Mouse (Mus musculus) CH12.LX (cell line): ENCODE results near the gene Apol9a.
"Not testable (repeated sequence)": the region's sequence is repeated elsewhere in the genome, so short reads cannot be mapped to it uniquely, and the experiment has no call there.

Experiments used
- CTCF ChIP-seq, 2 experiments: IDR thresholded peaks in 1 of 2; conservative IDR thresholded peaks in 1 of 2; 2 replicates each; pipeline ENCODE4 v1.5.1; 2011 to 2012; ENCODE audit warnings: low read depth in 2 of 2, low read length in 2 of 2, improper control_type of control experiment in 1 of 2, inconsistent platforms in 1 of 2, mild to moderate bottlenecking in 1 of 2, moderate library complexity in 1 of 2
- POLR2A ChIP-seq: IDR thresholded peaks from 2 replicates; pipeline ENCODE4 v1.6.1; 2011; ENCODE audit warnings: low read depth, mild to moderate bottlenecking, improper control_type of control experiment, low read length
- ZC3H11A ChIP-seq: IDR thresholded peaks from 2 replicates; pipeline ENCODE4 v1.6.1; 2012; ENCODE audit warnings: low read depth, mild to moderate bottlenecking, inconsistent platforms, low read length, improper control_type of control experiment

- not testable (repeated sequence) for TF ChIP-seq CTCF (conservative IDR thresholded peaks at IDR 0.05 in 1 of 2, IDR thresholded peaks at IDR 0.05 in 1 of 2; ENCODE audit: low read depth in 2 of 2, low read length in 2 of 2); POLR2A; ZC3H11A
Observed at GRCm38 (mm10) chr15:77428690-77429448, 17.9 kb upstream of the Apol9a start.
